Mouse (Mus musculus): ENCODE results near the gene Zfp57. TPM values are rescaled to one million over a fixed set of nuclear protein-coding genes. Genes with fewer than 3 reads are reported as not detected.

The Zfp57 gene
- total and polyA plus RNA-seq, 2 experiments from 2014 or later, result 140 to 171 TPM

- H3K36me3 ChIP-seq (ENCODE audit: insufficient read depth, low read length), result peaks cover 11% of the 10 kb centered on the region
Measured at GRCm38 (mm10) chr17:37049570-37050310, 48.8 kb downstream of the Zfp57 start.

GRCm38 (mm10) chr17:37050399-37050798 is 49.4 kb downstream of the Zfp57 start:
- Histone ChIP-seq H3K4me3 (ENCODE audit: low read depth, low read length) (peak overlapping the region; percentile 94), H3K9me3 (ENCODE audit: low read length) (no peaks in the 10 kb centered on the region), H3K4me2 (ENCODE audit: low read depth, low read length, poor library complexity, severe bottlenecking) (peak overlapping the region; percentile 73), H3K27ac (ENCODE audit: low read depth, low read length) (peak overlapping the region; percentile 85), H3K36me3 (ENCODE audit: insufficient read depth, low read length) (peaks cover 16% of the 10 kb centered on the region), H3K9ac (replicated peaks; ENCODE audit: low read length, poor library complexity, severe bottlenecking) (peak overlapping the region; percentile 90), H3K27me3 (ENCODE audit: insufficient read depth, low read length) (no peaks in the 10 kb centered on the region), H3K4me1 (ENCODE audit: insufficient read depth, low read length) (peaks cover 3% of the 10 kb centered on the region; the same call in 1 of the 2 replicates)
- DNase-seq (ENCODE audit: low spot score), result peak; percentile 94
- no peak for TF ChIP-seq CTCF (IDR thresholded peaks at IDR 0.05)
- WGBS, result under 1% methylated on average over 22 of the region's 22 CpGs
- peak; percentile 67 for ATAC-seq (ENCODE audit: low FRiP score)

More at GRCm38 (mm10) chr17:37049570-37050310, 48.8 kb downstream of the Zfp57 start:
- DNase-seq (ENCODE audit: low spot score), result peak; percentile 73
- peaks cover 3% of the 10 kb centered on the region; the same call in 1 of the 2 replicates for H3K4me1 ChIP-seq (ENCODE audit: insufficient read depth, low read length)
- peak; percentile 22; the same call in 1 of the 2 replicates for ATAC-seq (ENCODE audit: low FRiP score)
- peak overlapping the region; percentile 90 for H3K9ac ChIP-seq (replicated peaks; ENCODE audit: low read length, poor library complexity, severe bottlenecking)
- no peaks in the 10 kb centered on the region for H3K9me3 ChIP-seq (ENCODE audit: low read length)
- no peaks in the 10 kb centered on the region for H3K27me3 ChIP-seq (ENCODE audit: insufficient read depth, low read length)
- peak overlapping the region; percentile 73 for H3K4me2 ChIP-seq (ENCODE audit: low read depth, low read length, poor library complexity, severe bottlenecking)
- peak overlapping the region; percentile 94 for H3K4me3 ChIP-seq (ENCODE audit: low read depth, low read length)
- peak overlapping the region; percentile 85 for H3K27ac ChIP-seq (ENCODE audit: low read depth, low read length)
- peak; percentile 78 for TF ChIP-seq CTCF (IDR thresholded peaks at IDR 0.05)
- WGBS, result 2% methylated on average over 39 of the region's 39 CpGs

GRCm38 (mm10) chr17:37050876-37051275 is 49.9 kb downstream of the Zfp57 start:
- Histone ChIP-seq H3K27ac (ENCODE audit: low read depth, low read length) (peak overlapping the region; percentile 85), H3K36me3 (ENCODE audit: insufficient read depth, low read length) (peaks cover 18% of the 10 kb centered on the region), H3K27me3 (ENCODE audit: insufficient read depth, low read length) (no peaks in the 10 kb centered on the region), H3K9me3 (ENCODE audit: low read length) (no peaks in the 10 kb centered on the region), H3K9ac (replicated peaks; ENCODE audit: low read length, poor library complexity, severe bottlenecking) (peak overlapping the region; percentile 90), H3K4me2 (ENCODE audit: low read depth, low read length, poor library complexity, severe bottlenecking) (peak overlapping the region; percentile 73), H3K4me1 (ENCODE audit: insufficient read depth, low read length) (peaks cover 3% of the 10 kb centered on the region; the same call in 1 of the 2 replicates), H3K4me3 (ENCODE audit: low read depth, low read length) (peak overlapping the region; percentile 94)
- DNase-seq (ENCODE audit: low spot score), result peak; percentile 28
- no peak for TF ChIP-seq CTCF (IDR thresholded peaks at IDR 0.05)
- peak; percentile 20 for ATAC-seq (ENCODE audit: low FRiP score)
- WGBS, result 4% methylated on average over 27 of the region's 27 CpGs

- Histone ChIP-seq H3K9ac (replicated peaks; ENCODE audit: low read length, poor library complexity, severe bottlenecking) (peak overlapping the region; percentile 90), H3K4me1 (ENCODE audit: insufficient read depth, low read length) (peaks cover 3% of the 10 kb centered on the region; the same call in 1 of the 2 replicates)
- WGBS, result 46% methylated on average over 4 of the region's 4 CpGs
Measured at GRCm38 (mm10) chr17:37051745-37052144, 50.8 kb downstream of the Zfp57 start.

GRCm38 (mm10) chr17:37056957-37057356 is 56.0 kb downstream of the Zfp57 start:
- no peak for TF ChIP-seq CTCF (IDR thresholded peaks at IDR 0.05)
- Histone ChIP-seq H3K4me3 (ENCODE audit: low read depth, low read length) (no peak overlapping the region), H3K27ac (ENCODE audit: low read depth, low read length) (no peak overlapping the region), H3K4me2 (ENCODE audit: low read depth, low read length, poor library complexity, severe bottlenecking) (no peak overlapping the region), H3K9me3 (ENCODE audit: low read length) (no peaks in the 10 kb centered on the region), H3K9ac (replicated peaks; ENCODE audit: low read length, poor library complexity, severe bottlenecking) (no peak overlapping the region), H3K4me1 (ENCODE audit: insufficient read depth, low read length) (no peaks in the 10 kb centered on the region; the same call in 1 of the 2 replicates), H3K36me3 (ENCODE audit: insufficient read depth, low read length) (peaks cover 56% of the 10 kb centered on the region), H3K27me3 (ENCODE audit: insufficient read depth, low read length) (no peaks in the 10 kb centered on the region)
- ATAC-seq (ENCODE audit: low FRiP score) (no peak), DNase-seq (ENCODE audit: low spot score) (no peak)
- 49% methylated on average over 6 of the region's 6 CpGs for WGBS

More at GRCm38 (mm10) chr17:37051745-37052144, 50.8 kb downstream of the Zfp57 start:
- ATAC-seq (ENCODE audit: low FRiP score), result no peak
- H3K9me3 ChIP-seq (ENCODE audit: low read length), result no peaks in the 10 kb centered on the region
- 0 out of 2 replicates have a peak overlapping the region, but pooled peaks have one; percentile 85 for H3K27ac ChIP-seq (ENCODE audit: low read depth, low read length)
- peak overlapping the region; percentile 73 for H3K4me2 ChIP-seq (ENCODE audit: low read depth, low read length, poor library complexity, severe bottlenecking)
- peaks cover 26% of the 10 kb centered on the region for H3K36me3 ChIP-seq (ENCODE audit: insufficient read depth, low read length)
- H3K27me3 ChIP-seq (ENCODE audit: insufficient read depth, low read length), result no peaks in the 10 kb centered on the region
- peak overlapping the region; percentile 94 for H3K4me3 ChIP-seq (ENCODE audit: low read depth, low read length)
- TF ChIP-seq CTCF (IDR thresholded peaks at IDR 0.05), result no peak
- DNase-seq (ENCODE audit: low spot score), result no peak

Other genes with a start within 250 kb of the Zfp57 start
- gene H2-M10.5, start 228.3 kb upstream of the Zfp57 start, total RNA-seq (2014; rRNA removed), result not detected in 2 replicates
- not detected in 2 replicates for gene H2-M10.5, start 228.3 kb upstream of the Zfp57 start, polyA plus RNA-seq (2015; fragmentation: Nextera tagmentation; extraction: Ambion mirVana)
- not detected in 2 replicates for gene H2-M10.6, start 189.0 kb upstream of the Zfp57 start, total RNA-seq (2014; rRNA removed)
- gene H2-M10.6, start 189.0 kb upstream of the Zfp57 start, polyA plus RNA-seq (2015; fragmentation: Nextera tagmentation; extraction: Ambion mirVana), result not detected in 2 replicates
- gene Trim26, start 164.0 kb upstream of the Zfp57 start, total RNA-seq (2014; rRNA removed), result 29.8 and 31.4 TPM in 2 replicates
- 37.9 and 44.3 TPM in 2 replicates for gene Trim26, start 164.0 kb upstream of the Zfp57 start, polyA plus RNA-seq (2015; fragmentation: Nextera tagmentation; extraction: Ambion mirVana)
- gene Trim15, start 134.0 kb upstream of the Zfp57 start, total RNA-seq (2014; rRNA removed), result 0.27 and 0.33 TPM in 2 replicates
- 0.73 and 0.90 TPM in 2 replicates for gene Trim15, start 134.0 kb upstream of the Zfp57 start, polyA plus RNA-seq (2015; fragmentation: Nextera tagmentation; extraction: Ambion mirVana)
- 0.22 and 0.24 TPM in 2 replicates for gene Trim10, start 131.6 kb upstream of the Zfp57 start, total RNA-seq (2014; rRNA removed)
- gene Trim10, start 131.6 kb upstream of the Zfp57 start, polyA plus RNA-seq (2015; fragmentation: Nextera tagmentation; extraction: Ambion mirVana), result 0.16 and 0.17 TPM in 2 replicates
- gene Trim40, start 111.0 kb upstream of the Zfp57 start, total RNA-seq (2014; rRNA removed), result not detected in 2 replicates
- 0.19 and 0.25 TPM in 2 replicates for gene Trim40, start 111.0 kb upstream of the Zfp57 start, polyA plus RNA-seq (2015; fragmentation: Nextera tagmentation; extraction: Ambion mirVana)
- not detected in 2 replicates for gene Trim31, start 103.0 kb upstream of the Zfp57 start, total RNA-seq (2014; rRNA removed)
- not detected in 2 replicates for gene Trim31, start 103.0 kb upstream of the Zfp57 start, polyA plus RNA-seq (2015; fragmentation: Nextera tagmentation; extraction: Ambion mirVana)
- gene Rnf39, start 58.2 kb upstream of the Zfp57 start, total RNA-seq (2014; rRNA removed), result 3.9 TPM in 2 replicates
- 2.8 and 3.3 TPM in 2 replicates for gene Rnf39, start 58.2 kb upstream of the Zfp57 start, polyA plus RNA-seq (2015; fragmentation: Nextera tagmentation; extraction: Ambion mirVana)
- 54.0 and 64.5 TPM in 2 replicates for gene Ppp1r11, start 49.4 kb upstream of the Zfp57 start, total RNA-seq (2014; rRNA removed)
- 143 and 166 TPM in 2 replicates for gene Ppp1r11, start 49.4 kb upstream of the Zfp57 start, polyA plus RNA-seq (2015; fragmentation: Nextera tagmentation; extraction: Ambion mirVana)
- gene Znrd1, start 42.6 kb upstream of the Zfp57 start, total RNA-seq (2014; rRNA removed), result 31.6 and 37.1 TPM in 2 replicates
- gene Znrd1, start 42.6 kb upstream of the Zfp57 start, polyA plus RNA-seq (2015; fragmentation: Nextera tagmentation; extraction: Ambion mirVana), result 42.4 and 43.7 TPM in 2 replicates
- 2.1 and 3.5 TPM in 2 replicates for gene Znrd1as, start 42.6 kb upstream of the Zfp57 start, total RNA-seq (2014; rRNA removed)
- gene Znrd1as, start 42.6 kb upstream of the Zfp57 start, polyA plus RNA-seq (2015; fragmentation: Nextera tagmentation; extraction: Ambion mirVana), result 2.8 and 3.0 TPM in 2 replicates
- gene 2410137M14Rik, start 19.9 kb upstream of the Zfp57 start, total RNA-seq (2014; rRNA removed), result not detected in 2 replicates
- gene 2410137M14Rik, start 19.9 kb upstream of the Zfp57 start, polyA plus RNA-seq (2015; fragmentation: Nextera tagmentation; extraction: Ambion mirVana), result 0.39 and 0.52 TPM in 2 replicates
- 2.0 and 4.3 TPM in 2 replicates for gene H2-M5, start 11.6 kb upstream of the Zfp57 start, total RNA-seq (2014; rRNA removed)
- gene H2-M5, start 11.6 kb upstream of the Zfp57 start, polyA plus RNA-seq (2015; fragmentation: Nextera tagmentation; extraction: Ambion mirVana), result 1.3 and 1.6 TPM in 2 replicates
- not detected in 2 replicates for gene Mog, start 22.2 kb downstream of the Zfp57 start, total RNA-seq (2014; rRNA removed)
- 0.95 and 1.1 TPM in 2 replicates for gene Mog, start 22.2 kb downstream of the Zfp57 start, polyA plus RNA-seq (2015; fragmentation: Nextera tagmentation; extraction: Ambion mirVana)
- 633 and 639 TPM in 2 replicates for gene Gabbr1, start 44.8 kb downstream of the Zfp57 start, total RNA-seq (2014; rRNA removed)
- 111 and 116 TPM in 2 replicates for gene Gabbr1, start 44.8 kb downstream of the Zfp57 start, polyA plus RNA-seq (2015; fragmentation: Nextera tagmentation; extraction: Ambion mirVana)
- not detected in 2 replicates for gene Olfr90, start 87.3 kb downstream of the Zfp57 start, total RNA-seq (2014; rRNA removed)
- gene Olfr90, start 87.3 kb downstream of the Zfp57 start, polyA plus RNA-seq (2015; fragmentation: Nextera tagmentation; extraction: Ambion mirVana), result not detected in 2 replicates
- not detected in 2 replicates for gene Olfr91, start 97.1 kb downstream of the Zfp57 start, total RNA-seq (2014; rRNA removed)
- gene Olfr91, start 97.1 kb downstream of the Zfp57 start, polyA plus RNA-seq (2015; fragmentation: Nextera tagmentation; extraction: Ambion mirVana), result not detected in 2 replicates
- gene Olfr92, start 118.9 kb downstream of the Zfp57 start, total RNA-seq (2014; rRNA removed), result not detected in 2 replicates
- not detected in 2 replicates for gene Olfr92, start 118.9 kb downstream of the Zfp57 start, polyA plus RNA-seq (2015; fragmentation: Nextera tagmentation; extraction: Ambion mirVana)
- gene Olfr93, start 160.3 kb downstream of the Zfp57 start, total RNA-seq (2014; rRNA removed), result not detected in 2 replicates
- not detected in 2 replicates for gene Olfr93, start 160.3 kb downstream of the Zfp57 start, polyA plus RNA-seq (2015; fragmentation: Nextera tagmentation; extraction: Ambion mirVana)
- not detected in 2 replicates for gene Ubd, start 192.7 kb downstream of the Zfp57 start, total RNA-seq (2014; rRNA removed)
- not detected in 2 replicates for gene Ubd, start 192.7 kb downstream of the Zfp57 start, polyA plus RNA-seq (2015; fragmentation: Nextera tagmentation; extraction: Ambion mirVana)
- not detected in 2 replicates for gene Olfr94, start 199.8 kb downstream of the Zfp57 start, total RNA-seq (2014; rRNA removed)
- gene Olfr94, start 199.8 kb downstream of the Zfp57 start, polyA plus RNA-seq (2015; fragmentation: Nextera tagmentation; extraction: Ambion mirVana), result not detected in 2 replicates
- not detected in 2 replicates for gene Olfr95, start 212.0 kb downstream of the Zfp57 start, total RNA-seq (2014; rRNA removed)
- 0.02 TPM in 1 of 2 replicates, not detected in the other for gene Olfr95, start 212.0 kb downstream of the Zfp57 start, polyA plus RNA-seq (2015; fragmentation: Nextera tagmentation; extraction: Ambion mirVana)
- not detected in 2 replicates for gene Olfr96, start 219.0 kb downstream of the Zfp57 start, total RNA-seq (2014; rRNA removed)
- gene Olfr96, start 219.0 kb downstream of the Zfp57 start, polyA plus RNA-seq (2015; fragmentation: Nextera tagmentation; extraction: Ambion mirVana), result not detected in 2 replicates
- not detected in 2 replicates for gene Olfr97, start 236.2 kb downstream of the Zfp57 start, total RNA-seq (2014; rRNA removed)
- not detected in 2 replicates for gene Olfr97, start 236.2 kb downstream of the Zfp57 start, polyA plus RNA-seq (2015; fragmentation: Nextera tagmentation; extraction: Ambion mirVana)

Measured in midbrain, postnatal 0 days (tissue).